Mouse (Mus musculus) limb, embryonic 14.5 days (tissue): ENCODE measurements around the gene Disp3. TPM values are rescaled to one million over a fixed set of nuclear protein-coding genes. Genes with fewer than 3 reads are reported as not detected.

Source experiments
- ATAC-seq: fragments of 200-750 bp; cut with Nextera tagmentation; 2 replicates; pipeline ENCODE4 v1.8.0; 2017; ENCODE audit warnings: low read depth, moderate number of reproducible peaks, moderate TSS enrichment; ENCODE audit not compliant: low FRiP score
- DNase-seq: peaks from one replicate; pipeline ENCODE4 v3.0.0-alpha.2; 2015; ENCODE audit warnings: low spot score
- H3K27ac ChIP-seq: fragments of 300-500 bp; sonication (generic); replicated peaks from 2 replicates; pipeline ENCODE4 v1.5.1; 2014; ENCODE audit warnings: low read depth, mild to moderate bottlenecking, low read length, moderate library complexity, mixed read lengths
- H3K27me3 ChIP-seq: fragments of 300-500 bp; sonication (generic); 2 replicates; pipeline ENCODE4 v1.6.1; 2014; ENCODE audit warnings: low read length, mixed read lengths; ENCODE audit not compliant: control insufficient read depth, insufficient read depth
- H3K36me3 ChIP-seq: fragments of 300-500 bp; sonication (generic); 2 replicates; pipeline ENCODE4 v1.6.1; 2014; ENCODE audit warnings: mild to moderate bottlenecking, low read length, moderate library complexity, mixed read lengths; ENCODE audit not compliant: control insufficient read depth, insufficient read depth
- H3K4me1 ChIP-seq: fragments of 300-500 bp; sonication (generic); 2 replicates; pipeline ENCODE4 v1.6.1; 2014; ENCODE audit warnings: antibody characterized with exemption, low read length, mixed read lengths; ENCODE audit not compliant: control insufficient read depth, insufficient read depth
- H3K4me2 ChIP-seq: fragments of 300-500 bp; sonication (generic); replicated peaks from 2 replicates; pipeline ENCODE4 v1.6.1; 2014; ENCODE audit warnings: low read depth, mild to moderate bottlenecking, low read length, moderate library complexity; ENCODE audit not compliant: severe bottlenecking
- H3K4me3 ChIP-seq: fragments of 300-500 bp; sonication (generic); replicated peaks from 2 replicates; pipeline ENCODE4 v1.5.1; 2014; ENCODE audit warnings: low read length
- H3K9ac ChIP-seq: fragments of 300-500 bp; sonication (generic); 2 replicates; pipeline ENCODE4 v1.6.1; 2014; ENCODE audit warnings: mild to moderate bottlenecking, low read depth, low read length, moderate library complexity; ENCODE audit not compliant: severe bottlenecking
- H3K9me3 ChIP-seq: fragments of 300-500 bp; sonication (generic); 2 replicates; pipeline ENCODE4 v1.6.1; 2016; ENCODE audit warnings: low read length; ENCODE audit not compliant: control insufficient read depth
- POLR2A ChIP-seq: fragments of 200-500 bp; IDR thresholded peaks from 2 replicates; pipeline ENCODE4 v1.8.0; 2012; ENCODE audit warnings: inconsistent platforms, mild to moderate bottlenecking, moderate library complexity, borderline replicate concordance; ENCODE audit not compliant: insufficient read depth, insufficient read length; ENCODE audit errors: extremely low read depth
- WGBS: fragments of 180-500 bp; shearing (Covaris S2); extraction: QIAGEN DNeasy Blood & Tissue Kit; methylation state at CpG from one replicate; pipeline ENCODE4 v1.1.7; 2014; 5-methylcytosine and 5-hydroxymethylcytosine counted together
- polyA plus RNA-seq, 2 experiments: library from polyadenylated mRNA; depleted of rRNA in 1 of 2; stranded (reverse) in 1 of 2; unstranded in 1 of 2; fragments of >200 nt; fragmentation: Nextera tagmentation in 1 of 2; extraction: Ambion mirVana in 1 of 2; gene quantifications; 2 replicates each; pipeline versions ENCODE4 v1.2.1 to v1.2.3; 2012 to 2014

The Disp3 gene
- polyA plus RNA-seq, 2 experiments: 0.34 to 0.47 TPM

DNA sequence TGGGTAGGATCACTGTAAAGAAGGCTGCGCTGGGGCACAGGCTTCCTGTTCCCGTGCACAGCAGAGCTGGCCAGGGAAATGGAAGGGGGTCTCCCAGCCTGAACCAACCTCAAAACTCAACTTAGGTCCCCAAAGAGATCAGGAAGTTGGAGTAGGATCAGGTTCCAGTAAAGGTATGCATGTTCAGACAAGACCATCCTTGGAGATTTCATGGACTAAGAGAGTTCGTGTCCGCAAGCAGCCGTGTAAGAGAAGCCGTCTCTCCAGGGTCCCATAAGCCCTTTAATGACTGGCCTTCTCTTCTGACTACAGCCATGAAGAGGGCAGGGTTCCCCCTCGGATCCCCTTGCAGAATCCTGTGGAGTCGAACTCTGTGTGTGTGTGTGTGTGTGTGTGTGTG, 39.0 kb upstream of the Disp3 start:
- H3K9ac ChIP-seq: no peak overlapping the region
- ATAC-seq (no peak), DNase-seq (no peak)
- no peaks in the 10 kb centered on the region for H3K36me3 ChIP-seq
- WGBS: 30% methylated on average over 8 of the region's 8 CpGs
- H3K4me2 ChIP-seq: no peak overlapping the region
- TF ChIP-seq POLR2A: no peak
- H3K27ac ChIP-seq: no peak overlapping the region
- H3K4me1 ChIP-seq: peaks cover 8% of the 10 kb centered on the region; the same call in 1 of the 2 replicates
- H3K4me3 ChIP-seq: no peak overlapping the region
- no peaks in the 10 kb centered on the region for H3K27me3 ChIP-seq
- H3K9me3 ChIP-seq: no peaks in the 10 kb centered on the region

DNA sequence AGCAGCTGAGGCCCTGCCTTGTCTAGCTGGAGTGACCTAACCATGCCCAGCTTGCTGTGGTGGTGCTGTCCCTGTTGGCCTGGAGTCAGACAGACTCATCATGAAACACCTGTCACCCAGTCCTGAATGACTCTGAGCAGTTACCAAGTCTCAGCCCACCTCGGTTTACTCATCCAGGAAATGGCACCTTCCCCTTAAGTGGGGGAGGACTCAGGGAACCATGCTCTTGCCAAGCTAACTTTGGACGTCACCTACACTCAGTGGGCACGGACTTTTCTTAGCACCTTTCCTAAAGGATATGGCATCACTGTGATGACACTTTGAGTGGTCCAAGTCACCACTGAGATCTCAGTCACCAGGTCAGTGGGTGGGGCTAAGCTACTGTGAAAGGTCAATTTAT, 38.2 kb upstream of the Disp3 start:
- ATAC-seq: no peak
- Histone ChIP-seq H3K4me1 (peaks cover 8% of the 10 kb centered on the region; the same call in 1 of the 2 replicates), H3K9ac (no peak overlapping the region), H3K27ac (no peak overlapping the region), H3K9me3 (no peaks in the 10 kb centered on the region), H3K36me3 (no peaks in the 10 kb centered on the region), H3K27me3 (no peaks in the 10 kb centered on the region), H3K4me3 (no peak overlapping the region), H3K4me2 (no peak overlapping the region)
- no peak for DNase-seq
- WGBS: 97% methylated on average over 3 of the region's 3 CpGs
- TF ChIP-seq POLR2A: no peak

DNA sequence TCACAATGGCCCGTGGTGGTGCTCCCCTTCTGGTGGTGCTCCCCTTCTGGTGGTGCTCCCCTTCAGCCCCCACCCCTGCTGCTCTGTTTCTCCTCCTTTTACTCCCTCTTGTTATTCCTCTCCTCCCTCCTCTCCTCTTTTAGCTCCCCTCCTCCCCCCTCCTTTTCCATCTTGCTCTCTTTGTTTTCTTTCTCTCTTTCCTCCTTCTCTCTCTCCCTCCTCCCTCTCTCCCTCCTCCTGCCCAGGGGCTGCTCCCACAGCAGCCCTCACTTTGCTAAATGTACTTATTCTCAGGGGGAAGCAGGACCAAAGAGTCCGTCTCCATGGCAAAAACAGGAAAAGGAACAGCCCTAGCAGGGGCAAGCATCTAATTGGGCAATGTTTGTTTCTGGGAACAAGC, 37.3 kb upstream of the Disp3 start:
- DNase-seq: no peak
- no peak overlapping the region for H3K9ac ChIP-seq
- H3K4me1 ChIP-seq: peaks cover 8% of the 10 kb centered on the region; the same call in 1 of the 2 replicates
- WGBS: 9% methylated on average over 2 of the region's 2 CpGs
- H3K27ac ChIP-seq: no peak overlapping the region
- H3K4me2 ChIP-seq: no peak overlapping the region
- ATAC-seq: no peak
- no peaks in the 10 kb centered on the region for H3K36me3 ChIP-seq
- no peak for TF ChIP-seq POLR2A
- H3K9me3 ChIP-seq: no peaks in the 10 kb centered on the region
- H3K4me3 ChIP-seq: no peak overlapping the region
- no peaks in the 10 kb centered on the region for H3K27me3 ChIP-seq

DNA sequence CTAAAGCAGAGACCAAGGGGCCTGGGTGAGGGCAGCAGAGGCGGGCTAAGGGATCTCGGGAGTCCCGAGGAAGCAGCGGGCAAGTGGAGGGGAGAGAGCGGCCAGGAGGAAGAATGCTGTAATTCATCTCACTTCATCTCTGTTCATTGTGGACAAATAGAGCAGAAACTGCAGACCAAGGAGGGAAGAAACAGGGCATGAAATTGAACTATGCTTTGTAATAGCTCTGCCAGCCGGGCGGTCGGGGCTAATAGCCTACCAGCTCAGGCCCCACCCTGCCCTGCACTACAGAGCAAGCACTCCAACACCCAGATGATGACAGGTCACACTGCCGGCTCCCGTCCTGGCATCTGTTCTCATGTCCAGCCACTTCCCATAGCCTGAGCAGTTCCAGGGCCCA, 34.4 kb upstream of the Disp3 start:
- no peaks in the 10 kb centered on the region for H3K36me3 ChIP-seq
- peaks cover 4% of the 10 kb centered on the region; the same call in 1 of the 2 replicates for H3K4me1 ChIP-seq
- no peaks in the 10 kb centered on the region for H3K9me3 ChIP-seq
- ATAC-seq (no peak), DNase-seq (no peak)
- no peak overlapping the region for H3K9ac ChIP-seq
- no peak overlapping the region for H3K4me2 ChIP-seq
- no peak for TF ChIP-seq POLR2A
- no peaks in the 10 kb centered on the region for H3K27me3 ChIP-seq
- H3K27ac ChIP-seq: no peak overlapping the region
- H3K4me3 ChIP-seq: no peak overlapping the region
- WGBS: 20% methylated on average over 10 of the region's 10 CpGs

DNA sequence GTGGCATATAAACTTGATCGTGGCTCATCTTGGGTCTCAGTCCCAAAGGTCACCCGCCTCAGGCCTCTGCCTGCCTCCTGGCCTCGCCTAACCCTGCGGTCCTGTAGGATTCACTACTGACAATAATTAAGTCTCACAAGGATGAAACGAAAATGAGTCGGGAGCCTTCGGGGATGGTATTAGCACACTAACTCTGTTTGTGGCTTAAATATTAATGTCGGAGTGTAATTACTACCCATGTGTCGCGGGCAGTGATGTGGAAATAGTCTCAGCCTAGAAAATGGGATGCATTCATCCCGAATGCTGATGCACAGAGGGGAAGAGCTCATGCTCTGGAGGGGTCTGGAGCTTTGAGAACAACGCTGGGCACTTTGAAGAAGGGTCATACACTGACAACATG, 31.6 kb upstream of the Disp3 start:
- TF ChIP-seq POLR2A: no peak
- Histone ChIP-seq H3K4me1 (no peaks in the 10 kb centered on the region), H3K9ac (no peak overlapping the region), H3K27ac (no peak overlapping the region), H3K36me3 (no peaks in the 10 kb centered on the region), H3K27me3 (no peaks in the 10 kb centered on the region), H3K9me3 (no peaks in the 10 kb centered on the region), H3K4me3 (no peak overlapping the region), H3K4me2 (no peak overlapping the region)
- no peak for ATAC-seq
- 83% methylated on average over 12 of the region's 12 CpGs for WGBS
- DNase-seq: no peak

DNA sequence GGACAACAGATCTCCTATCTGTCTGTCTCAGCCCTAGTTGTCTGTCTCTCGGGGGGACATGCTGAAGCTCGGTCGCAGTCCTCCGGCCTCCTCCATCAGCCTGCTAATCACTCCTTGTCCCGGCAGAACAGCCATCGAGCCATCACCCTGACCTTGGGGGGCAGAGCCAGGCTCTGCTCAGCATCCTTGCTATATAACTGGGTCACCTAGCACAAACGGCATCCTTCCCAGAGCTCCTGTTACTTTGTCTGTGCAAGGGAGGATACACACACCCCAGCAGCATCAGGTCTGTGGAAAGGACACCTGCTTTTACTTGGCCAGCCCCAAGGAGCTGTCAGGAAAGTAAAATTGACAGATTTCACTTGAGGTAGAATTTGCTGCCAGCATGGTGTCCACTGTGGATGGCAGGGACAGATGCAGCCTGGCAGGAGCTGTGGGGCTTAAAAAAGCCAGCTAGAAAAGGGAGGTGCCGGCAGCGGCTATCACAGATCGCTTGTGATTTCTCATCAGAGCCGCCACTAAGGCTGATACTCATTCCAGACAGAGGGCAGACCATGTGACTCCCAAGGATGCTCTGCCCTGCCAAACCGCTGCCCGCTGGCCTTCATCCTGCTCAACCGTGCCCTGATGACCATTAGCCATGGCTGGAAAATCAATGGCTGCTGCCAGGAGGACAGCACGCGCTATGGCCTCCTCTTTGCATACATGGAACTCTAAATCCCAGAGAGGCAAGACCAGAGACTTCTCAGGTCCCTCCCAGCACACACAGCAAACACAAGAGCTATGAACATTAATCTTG, 27.8 kb upstream of the Disp3 start:
- Histone ChIP-seq H3K36me3 (no peaks in the 10 kb centered on the region), H3K4me3 (no peak overlapping the region), H3K27ac (no peak overlapping the region), H3K27me3 (no peaks in the 10 kb centered on the region), H3K9ac (no peak overlapping the region), H3K9me3 (no peaks in the 10 kb centered on the region), H3K4me1 (no peaks in the 10 kb centered on the region), H3K4me2 (no peak overlapping the region)
- 83% methylated on average over 16 of the region's 16 CpGs for WGBS
- TF ChIP-seq POLR2A: no peak
- DNase-seq (no peak), ATAC-seq (no peak)
